Mouse (Mus musculus): Measurements from ENCODE around the gene Dtx3l.
"Not testable (repeated sequence)": the region's sequence is repeated elsewhere in the genome, so short reads cannot be mapped to it uniquely, and the experiment has no call there.

Dtx3l gene

GRCm38 (mm10) chr16:35938211-35939151 is at the start of gene Dtx3l, which contains the start of gene Parp9:
Gene Dtx3l (minus strand): TSS chr16:35939151.
Gene Parp9 (plus strand): TSS chr16:35938470.
- peak; percentile 70 for DNase-seq

- DNase-seq, result no peak
Observed at GRCm38 (mm10) chr16:35987930-35988329, 49.0 kb upstream of the Dtx3l start.

GRCm38 (mm10) chr16:35984471-35984870 is 45.5 kb upstream of the Dtx3l start:
- peak; percentile 23 for DNase-seq

GRCm38 (mm10) chr16:35983517-35984101 is 44.7 kb upstream of the Dtx3l start:
- peak; percentile 81 for DNase-seq

- peak; percentile 94 for DNase-seq
Observed at GRCm38 (mm10) chr16:35982902-35983516, 44.1 kb upstream of the Dtx3l start.

- no peak for DNase-seq
Observed at GRCm38 (mm10) chr16:35982506-35982901, 43.6 kb upstream of the Dtx3l start.

- DNase-seq, result peak; percentile 100
Observed at GRCm38 (mm10) chr16:35981363-35981821, 42.4 kb upstream of the Dtx3l start.

GRCm38 (mm10) chr16:35978450-35978849 is 39.5 kb upstream of the Dtx3l start, which contains the start of gene Kpna1:
Gene Kpna1 (plus strand): TSS chr16:35978750.
- not testable (repeated sequence) for DNase-seq

GRCm38 (mm10) chr16:35974021-35974420 is 35.1 kb upstream of the Dtx3l start:
- no peak for DNase-seq

- no peak for DNase-seq
Observed at GRCm38 (mm10) chr16:35968149-35968548, 29.2 kb upstream of the Dtx3l start.

- no peak for DNase-seq
Observed at GRCm38 (mm10) chr16:35967319-35967718, 28.4 kb upstream of the Dtx3l start.

- DNase-seq, result no peak
Observed at GRCm38 (mm10) chr16:35966411-35967115, 27.6 kb upstream of the Dtx3l start.

GRCm38 (mm10) chr16:35965991-35966390 is 27.0 kb upstream of the Dtx3l start:
- DNase-seq, result not testable (repeated sequence)

GRCm38 (mm10) chr16:35952628-35953130 is 13.7 kb upstream of the Dtx3l start:
- DNase-seq, result no peak

- no peak for DNase-seq
Observed at GRCm38 (mm10) chr16:35951216-35951615, 12.3 kb upstream of the Dtx3l start.

- DNase-seq, result no peak
Observed at GRCm38 (mm10) chr16:35949264-35949663, 10.3 kb upstream of the Dtx3l start.

- DNase-seq, result peak; percentile 63
Observed at GRCm38 (mm10) chr16:35941382-35941781, 2.4 kb upstream of the Dtx3l start.

- peak; percentile 88 for DNase-seq
Observed at GRCm38 (mm10) chr16:35939690-35940089, 739 bp upstream of the Dtx3l start.

- no peak for DNase-seq
Observed at GRCm38 (mm10) chr16:35939261-35939660, 310 bp upstream of the Dtx3l start.

GRCm38 (mm10) chr16:35933181-35933580 is 5.8 kb downstream of the Dtx3l start:
- DNase-seq, result no peak

- DNase-seq, result no peak
Observed at GRCm38 (mm10) chr16:35932179-35933055, 6.5 kb downstream of the Dtx3l start.

All from liver (tissue).